Mouse (Mus musculus) megakaryocyte, embryonic 14.5 days (primary cell): ENCODE measurements around the gene Plpp1. TPM values are rescaled to one million over a fixed set of nuclear protein-coding genes. Genes with fewer than 3 reads are reported as not detected.

Source experiments
- H3K27me3 ChIP-seq: replicated peaks from 2 replicates; pipeline ENCODE3; 2012; ENCODE audit warnings: inconsistent platforms
- H3K36me3 ChIP-seq: replicated peaks from 2 replicates; pipeline ENCODE3; 2012; ENCODE audit warnings: low read length, inconsistent platforms, mixed read lengths
- H3K4me1 ChIP-seq: 2 replicates; pipeline ENCODE4 v1.6.1; 2012; ENCODE audit warnings: inconsistent platforms
- H3K4me3 ChIP-seq: replicated peaks from 2 replicates; pipeline ENCODE3; 2012; ENCODE audit warnings: moderate library complexity, mild to moderate bottlenecking, inconsistent platforms
- H3K9me3 ChIP-seq: 2 replicates; pipeline ENCODE4 v1.6.1; 2012; ENCODE audit warnings: inconsistent platforms
- FLI1 ChIP-seq: IDR thresholded peaks from 2 replicates; pipeline ENCODE4 v1.6.1; 2012; ENCODE audit warnings: low read length, inconsistent platforms, mixed read lengths
- GATA1 ChIP-seq: IDR thresholded peaks from 3 replicates; pipeline ENCODE4 v1.6.1; 2012; ENCODE audit warnings: mixed read lengths, low read length, inconsistent platforms, borderline replicate concordance
- polyA plus RNA-seq: library from polyadenylated mRNA; stranded (reverse); fragments of >175 nt; gene quantifications from 2 replicates; pipeline ENCODE4 v1.2.3, GENCODE M21; 2012; ENCODE audit warnings: low replicate concordance; ENCODE audit not compliant: insufficient read depth

Plpp1 gene
- polyA plus RNA-seq, 1 experiment = not detected

DNA sequence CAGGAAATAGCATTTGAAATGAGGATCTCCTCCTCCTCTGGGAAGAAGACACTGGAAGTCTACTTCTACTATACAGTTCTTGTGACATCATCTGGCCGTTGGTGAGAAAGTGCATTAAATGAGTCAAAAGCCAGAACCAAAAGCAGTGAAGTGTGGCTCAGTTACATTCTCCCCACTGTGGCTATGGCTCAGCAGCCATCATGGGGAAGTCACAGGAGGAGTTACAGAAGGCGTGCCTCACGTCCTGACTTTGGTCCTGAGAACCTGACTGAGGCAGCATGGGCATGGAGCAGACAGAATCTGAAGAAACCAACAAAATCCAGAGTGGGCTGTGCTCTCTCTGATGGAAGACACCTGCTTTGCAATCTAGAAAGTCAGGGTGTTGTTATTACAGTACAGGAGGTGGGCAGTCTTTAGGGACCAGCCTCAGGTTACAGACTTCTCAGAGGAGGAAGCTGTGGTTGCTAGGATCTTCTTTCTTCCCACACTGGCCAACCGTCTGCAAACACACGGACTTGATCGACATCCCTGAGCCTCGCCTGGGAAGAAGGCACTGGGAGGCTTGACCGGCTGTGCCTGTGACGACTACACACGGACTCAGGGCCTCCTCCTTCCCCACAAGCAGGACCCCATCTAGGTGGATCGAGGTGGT, 69.6 kb downstream of the Plpp1 start:
- Histone ChIP-seq H3K27me3 (no peaks in the 10 kb centered on the region), H3K9me3 (no peaks in the 10 kb centered on the region), H3K4me1 (no peaks in the 10 kb centered on the region), H3K4me3 (no peak overlapping the region), H3K36me3 (peaks cover 97% of the 10 kb centered on the region)
- no peak for TF ChIP-seq GATA1
- TF ChIP-seq FLI1 = no peak

DNA sequence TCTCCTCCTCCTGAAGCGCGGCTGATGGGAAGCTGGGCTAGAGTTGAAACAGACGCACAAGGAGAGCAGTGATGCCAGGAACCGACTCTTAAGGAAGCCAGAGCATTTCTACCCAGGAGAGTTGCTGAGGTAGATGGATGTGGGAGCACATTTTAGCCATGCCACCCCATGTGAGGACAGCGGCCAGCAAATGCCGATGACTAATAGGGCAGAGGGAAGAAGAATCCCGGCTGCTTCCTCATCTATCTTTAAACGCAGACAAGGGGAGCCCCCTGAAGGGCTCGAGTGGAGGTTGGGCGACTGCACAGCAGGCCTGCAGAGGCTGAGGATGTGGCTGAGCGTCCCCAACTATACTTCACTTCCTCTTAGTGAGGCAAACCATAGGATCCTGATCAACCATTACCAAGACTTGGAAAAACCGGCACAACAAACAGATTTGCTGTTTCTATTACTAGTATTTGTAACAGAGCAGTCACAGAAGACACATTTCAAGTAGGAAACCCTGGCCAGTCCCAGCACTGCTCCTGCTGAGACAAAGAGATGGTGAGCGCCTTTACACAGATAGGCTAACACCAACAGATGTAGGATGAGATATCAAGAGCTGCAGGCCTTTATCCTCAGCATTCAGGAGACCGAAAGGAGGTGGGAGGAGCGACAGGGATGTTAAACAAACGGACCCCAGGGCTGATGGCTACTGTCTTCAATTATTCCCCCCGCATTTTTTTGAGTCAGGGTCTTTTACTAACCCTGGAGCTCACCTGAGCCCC, 71.1 kb downstream of the Plpp1 start:
- Histone ChIP-seq H3K36me3 (peaks cover 97% of the 10 kb centered on the region), H3K4me1 (no peaks in the 10 kb centered on the region), H3K9me3 (no peaks in the 10 kb centered on the region), H3K4me3 (no peak overlapping the region), H3K27me3 (no peaks in the 10 kb centered on the region)
- TF ChIP-seq GATA1 (no peak), FLI1 (no peak)

DNA sequence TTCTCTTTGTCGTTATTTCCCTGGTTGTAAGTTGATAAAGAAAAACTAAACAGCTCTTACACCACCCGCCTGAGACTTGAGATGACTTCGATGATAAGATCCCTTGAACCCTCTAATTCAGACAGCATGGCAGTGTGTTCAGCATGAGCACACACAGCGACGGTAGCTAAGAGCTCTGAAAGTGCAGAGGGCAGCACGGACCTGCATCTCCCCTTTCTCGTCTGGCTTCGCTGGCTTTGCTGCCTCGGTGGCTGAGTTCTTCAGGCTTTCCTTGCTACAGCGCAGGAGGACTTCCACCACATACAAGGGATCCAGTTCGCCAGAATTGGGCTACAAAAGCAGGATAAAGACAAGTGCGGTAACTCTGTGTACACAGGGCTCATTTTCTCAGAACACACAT, 86.6 kb downstream of the Plpp1 start:
- Histone ChIP-seq H3K36me3 (peaks cover 95% of the 10 kb centered on the region), H3K27me3 (no peaks in the 10 kb centered on the region)
- TF ChIP-seq GATA1 = no peak
- no peak for TF ChIP-seq FLI1

DNA sequence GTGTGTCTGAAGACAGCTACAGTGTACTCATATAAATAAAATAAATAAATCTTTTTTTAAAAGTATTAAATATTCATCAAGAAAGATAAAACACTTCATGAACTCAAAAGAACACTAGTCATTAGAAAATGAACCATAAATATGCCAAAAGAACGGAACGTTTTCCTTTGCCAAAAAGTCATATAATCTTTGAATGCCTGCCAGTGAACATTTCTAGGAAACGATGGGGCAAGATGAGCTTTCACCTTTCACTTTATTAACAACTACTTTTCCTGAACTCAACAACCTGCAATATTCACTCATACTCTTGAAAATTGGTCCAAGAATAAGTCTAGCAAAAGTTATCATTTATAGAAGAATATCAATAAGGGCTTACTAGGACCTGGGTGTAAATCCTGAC, 101.6 kb downstream of the Plpp1 start:
- H3K4me3 ChIP-seq = no peak overlapping the region
- H3K36me3 ChIP-seq = peaks cover 94% of the 10 kb centered on the region
- H3K9me3 ChIP-seq = no peaks in the 10 kb centered on the region
- H3K4me1 ChIP-seq = no peaks in the 10 kb centered on the region
- TF ChIP-seq FLI1 = no peak
- TF ChIP-seq GATA1 = no peak
- H3K27me3 ChIP-seq = no peaks in the 10 kb centered on the region

More for the DNA sequence above, 86.6 kb downstream of the Plpp1 start:
- no peak overlapping the region for H3K4me3 ChIP-seq
- H3K9me3 ChIP-seq = no peaks in the 10 kb centered on the region
- H3K4me1 ChIP-seq = no peaks in the 10 kb centered on the region

DNA sequence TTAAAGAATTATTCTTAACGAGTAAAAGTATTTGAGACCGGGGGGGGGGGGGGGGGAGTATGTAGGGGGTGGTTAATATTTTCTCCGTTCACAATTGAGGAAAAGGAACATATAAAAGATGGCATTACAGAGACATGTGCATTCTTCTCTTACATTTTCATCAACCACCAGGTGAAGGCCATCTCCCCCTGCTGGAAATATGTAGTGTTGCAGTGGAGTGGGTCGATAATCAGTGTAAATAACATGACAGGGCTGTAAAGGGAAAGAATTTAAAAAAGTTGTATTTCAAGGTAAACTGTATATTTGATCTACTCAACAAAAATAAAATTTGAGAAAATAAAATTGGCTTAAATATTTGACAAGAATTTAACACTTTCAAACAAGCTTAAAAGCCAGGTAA, 109.1 kb downstream of the Plpp1 start:
- Histone ChIP-seq H3K4me3 (no peak overlapping the region), H3K9me3 (no peaks in the 10 kb centered on the region), H3K36me3 (peaks cover 95% of the 10 kb centered on the region), H3K27me3 (no peaks in the 10 kb centered on the region), H3K4me1 (no peaks in the 10 kb centered on the region)
- no peak for TF ChIP-seq GATA1
- no peak for TF ChIP-seq FLI1

DNA sequence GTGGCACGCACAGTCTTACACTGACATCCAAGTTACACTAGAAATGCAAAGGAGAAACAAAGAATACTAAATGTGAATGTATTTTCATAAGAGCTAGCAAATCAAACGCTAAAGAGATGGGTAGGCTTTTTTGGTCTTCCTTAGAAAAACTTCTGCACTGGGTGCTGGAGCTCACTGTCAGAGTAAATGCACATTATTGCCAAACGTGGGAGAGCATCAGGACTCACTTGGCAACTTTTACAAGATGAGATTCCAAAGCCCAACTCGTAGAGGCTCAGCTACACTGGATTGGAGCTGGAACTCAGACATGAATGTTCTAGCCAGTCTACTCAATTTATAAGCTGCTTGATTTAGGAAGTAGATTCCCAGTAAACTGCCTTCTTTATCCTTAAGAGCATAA, 109.8 kb downstream of the Plpp1 start:
- H3K4me1 ChIP-seq = no peaks in the 10 kb centered on the region
- H3K9me3 ChIP-seq = no peaks in the 10 kb centered on the region
- no peaks in the 10 kb centered on the region for H3K27me3 ChIP-seq
- peaks cover 95% of the 10 kb centered on the region for H3K36me3 ChIP-seq
- TF ChIP-seq FLI1 (no peak), GATA1 (no peak)
- H3K4me3 ChIP-seq = no peak overlapping the region

Other genes with a start within 250 kb of the Plpp1 start
- gene Il31ra, start 206.4 kb upstream of the Plpp1 start, polyA plus RNA-seq = 0.89 TPM in 1 of 2 replicates, not detected in the other
- gene Ddx4, start 148.3 kb upstream of the Plpp1 start, polyA plus RNA-seq = not detected in 2 replicates
- 1.1 and 2.7 TPM in 2 replicates for gene Slc38a9, start 140.0 kb upstream of the Plpp1 start, polyA plus RNA-seq
- 2.0 TPM in 1 of 2 replicates, not detected in the other for gene Mtrex, start 126.6 kb downstream of the Plpp1 start, polyA plus RNA-seq
- 0.47 and 3.7 TPM in 2 replicates for gene Dhx29, start 126.7 kb downstream of the Plpp1 start, polyA plus RNA-seq
- 0.67 TPM in 1 of 2 replicates, not detected in the other for gene Ccno, start 187.0 kb downstream of the Plpp1 start, polyA plus RNA-seq
- gene Mcidas, start 193.1 kb downstream of the Plpp1 start, polyA plus RNA-seq = not detected in 2 replicates
- gene Cdc20b, start 234.3 kb downstream of the Plpp1 start, polyA plus RNA-seq = not detected in 2 replicates
- gene Gpx8, start 245.6 kb downstream of the Plpp1 start, polyA plus RNA-seq = not detected in 2 replicates